Mouse (Mus musculus) ovary, postnatal 36 days (tissue): ENCODE measurements around the gene Prmt1.

Experiments used
- DNase-seq: peaks from one replicate; pipeline ENCODE4 v3.0.0; 2022; ENCODE audit warnings: low spot score, mixed read lengths

The Prmt1 gene

GRCm38 (mm10) chr7:44978300-44978699, 8.1 kb downstream of the Prmt1 start:
- no peak for DNase-seq

GRCm38 (mm10) chr7:44975117-44975419, 11.3 kb downstream of the Prmt1 start:
- no peak for DNase-seq

- DNase-seq, result peak; percentile 78
Observed at GRCm38 (mm10) chr7:44974383-44975116, 11.8 kb downstream of the Prmt1 start, which contains the start of gene Cpt1c. Gene Cpt1c, minus strand, starts transcription at chr7:44974851.

GRCm38 (mm10) chr7:44973415-44974130, 12.8 kb downstream of the Prmt1 start:
- DNase-seq, result no peak

GRCm38 (mm10) chr7:44971142-44971541, 15.2 kb downstream of the Prmt1 start:
- no peak for DNase-seq

- DNase-seq, result peak; percentile 81
Observed at GRCm38 (mm10) chr7:44970231-44970691, 16.1 kb downstream of the Prmt1 start.

GRCm38 (mm10) chr7:44966638-44967037, 19.7 kb downstream of the Prmt1 start:
- DNase-seq, result no peak

- no peak for DNase-seq
Observed at GRCm38 (mm10) chr7:44965975-44966374, 20.4 kb downstream of the Prmt1 start.

GRCm38 (mm10) chr7:44964990-44965389, 21.4 kb downstream of the Prmt1 start:
- no peak for DNase-seq

GRCm38 (mm10) chr7:44962831-44963230, 23.5 kb downstream of the Prmt1 start:
- no peak for DNase-seq

- DNase-seq, result no peak
Observed at GRCm38 (mm10) chr7:44962337-44962736, 24.0 kb downstream of the Prmt1 start.

- DNase-seq, result no peak
Observed at GRCm38 (mm10) chr7:44960512-44960910, 25.9 kb downstream of the Prmt1 start.

- DNase-seq, result no peak
Observed at GRCm38 (mm10) chr7:44959874-44960511, 26.4 kb downstream of the Prmt1 start.

- no peak for DNase-seq
Observed at GRCm38 (mm10) chr7:44959281-44959680, 27.1 kb downstream of the Prmt1 start.

GRCm38 (mm10) chr7:44958208-44958607, 28.2 kb downstream of the Prmt1 start:
- DNase-seq, result no peak

- peak; percentile 44 for DNase-seq
Observed at GRCm38 (mm10) chr7:44957183-44957835, 29.1 kb downstream of the Prmt1 start.

GRCm38 (mm10) chr7:44956266-44956665, 30.1 kb downstream of the Prmt1 start:
- DNase-seq, result no peak

- DNase-seq, result no peak
Observed at GRCm38 (mm10) chr7:44955628-44956027, 30.7 kb downstream of the Prmt1 start.

- no peak for DNase-seq
Observed at GRCm38 (mm10) chr7:44954091-44954885, 32.1 kb downstream of the Prmt1 start.

GRCm38 (mm10) chr7:44953561-44953960, 32.8 kb downstream of the Prmt1 start:
- DNase-seq, result no peak

GRCm38 (mm10) chr7:44952611-44953306, 33.6 kb downstream of the Prmt1 start:
- peak; percentile 92 for DNase-seq
